Mouse (Mus musculus) heart, adult 18-20 months (tissue): ENCODE results near the gene 4930432K21Rik. TPM values are rescaled to one million over a fixed set of nuclear protein-coding genes. Genes with fewer than 3 reads are reported as not detected.

ENCODE experiments used
- DNase-seq, 2 experiments: peaks; one replicate each; pipeline ENCODE4 v3.0.0; 2021 to 2022; ENCODE audit warnings: mixed read lengths in 1 of 2
- total RNA-seq, 2 experiments: library from RNA; stranded (reverse); gene quantifications; 2 replicates each; pipeline ENCODE4 v1.2.3; 2021

Gene 4930432K21Rik
- total RNA-seq, 2 experiments from 2014 or later, result 0.35 to 0.59 TPM

DNA sequence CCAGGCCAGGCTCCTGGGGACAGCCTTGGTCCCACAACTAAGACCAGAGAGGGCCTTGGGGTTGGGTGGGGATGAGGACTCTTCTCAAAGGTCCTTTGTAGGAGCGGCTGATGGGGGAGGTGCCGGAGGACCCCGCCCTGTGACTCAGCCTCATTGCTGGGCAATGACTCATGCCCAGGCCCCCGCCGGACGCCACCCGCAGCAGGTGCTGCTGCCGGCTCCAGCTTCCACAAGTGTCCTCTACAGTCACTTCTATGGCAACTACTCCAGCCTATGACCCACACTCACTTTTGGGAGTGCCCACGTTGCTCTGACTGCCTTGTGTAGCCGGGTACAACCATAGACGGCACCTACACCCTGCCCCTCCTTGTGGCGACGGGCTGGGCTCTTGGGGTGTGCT, 44.2 kb downstream of the 4930432K21Rik start:
- peak in 1 of 2 experiments; percentile 93 for DNase-seq

DNA sequence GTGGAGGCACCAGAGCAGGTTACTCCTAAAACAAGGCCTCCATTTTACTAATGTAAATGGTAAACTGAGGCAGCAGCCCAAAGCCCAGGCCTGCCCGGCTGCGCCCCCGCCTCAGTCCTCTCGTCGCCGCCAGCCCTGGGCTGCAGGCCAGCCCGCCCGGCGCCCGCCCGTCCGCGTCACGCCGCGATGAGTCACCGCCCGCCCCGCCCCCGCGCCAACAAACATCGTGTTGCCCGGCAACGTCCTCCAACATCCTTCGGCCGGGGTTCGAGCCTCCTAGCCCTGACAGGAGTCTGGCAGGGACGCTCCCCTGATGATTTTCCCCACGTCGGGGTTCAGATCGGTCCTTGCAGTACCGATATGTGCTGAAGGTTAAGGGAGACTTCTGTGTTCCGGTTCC, 44.7 kb downstream of the 4930432K21Rik start:
- peak; percentile 88 to 94 for DNase-seq

DNA sequence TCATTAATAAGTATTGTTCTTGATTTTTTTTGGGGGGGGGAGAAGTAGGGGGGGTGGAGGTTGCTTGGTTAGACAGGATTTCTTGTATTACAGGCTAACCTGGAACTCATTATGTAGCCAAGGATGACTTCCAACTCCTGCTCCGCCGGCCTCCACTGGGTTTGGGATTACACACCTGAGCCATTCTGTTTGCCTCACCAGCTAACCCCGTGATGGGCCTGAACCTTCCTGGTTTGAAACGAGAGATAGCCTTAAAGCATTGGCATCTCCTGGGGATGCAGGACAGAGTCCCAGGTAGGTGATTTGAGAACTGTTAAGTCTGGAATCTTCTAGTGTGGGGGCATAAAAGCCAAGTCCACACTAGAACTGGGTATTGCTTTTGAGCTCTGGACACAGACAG, 45.3 kb downstream of the 4930432K21Rik start:
- peak in 1 of 2 experiments; percentile 24 for DNase-seq

DNA sequence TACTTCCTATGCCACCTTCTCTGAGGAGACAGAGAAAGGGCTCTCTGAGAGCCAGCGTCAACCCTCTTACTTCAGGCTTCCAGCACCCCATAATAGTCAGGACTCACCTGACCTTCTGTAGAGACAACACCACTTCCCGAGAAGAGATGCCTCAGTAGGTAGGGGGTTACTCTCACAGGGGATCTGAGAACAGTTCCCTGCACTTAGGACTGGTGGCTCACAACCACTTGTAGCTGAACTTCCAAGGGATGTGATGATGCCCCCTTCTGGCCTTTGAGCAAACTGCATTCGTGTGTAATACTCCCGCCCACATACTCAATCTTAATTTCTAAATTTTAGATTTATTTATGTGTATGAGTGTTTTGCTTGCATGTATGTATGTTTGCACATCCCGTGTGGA, 45.7 kb downstream of the 4930432K21Rik start:
- DNase-seq, result no peak

DNA sequence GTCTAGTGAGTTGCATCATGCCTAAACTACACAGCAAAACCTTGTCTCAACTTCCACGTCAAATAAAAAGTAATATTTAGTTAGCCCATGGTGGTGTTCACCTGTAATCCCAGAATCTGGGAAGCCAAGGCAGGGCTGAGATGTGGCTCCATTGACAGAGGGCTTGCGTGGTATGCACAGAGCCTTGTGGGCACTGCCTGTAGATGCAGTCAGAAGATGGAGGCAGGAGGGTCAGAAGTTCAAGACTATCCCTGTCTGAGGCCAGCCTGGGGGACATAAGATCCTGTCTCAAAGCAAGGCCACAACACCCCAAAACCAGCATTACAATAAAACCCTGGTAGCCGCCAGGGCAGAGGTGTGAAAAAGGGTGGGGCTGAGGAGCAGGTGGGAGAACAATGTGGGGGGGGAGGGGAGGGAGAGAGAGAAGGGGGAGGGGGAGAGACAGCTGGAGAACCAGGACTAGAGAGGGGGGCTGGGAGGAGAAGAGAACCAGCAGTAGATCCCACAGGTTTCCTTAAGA, 46.5 kb downstream of the 4930432K21Rik start:
- DNase-seq, result no peak

DNA sequence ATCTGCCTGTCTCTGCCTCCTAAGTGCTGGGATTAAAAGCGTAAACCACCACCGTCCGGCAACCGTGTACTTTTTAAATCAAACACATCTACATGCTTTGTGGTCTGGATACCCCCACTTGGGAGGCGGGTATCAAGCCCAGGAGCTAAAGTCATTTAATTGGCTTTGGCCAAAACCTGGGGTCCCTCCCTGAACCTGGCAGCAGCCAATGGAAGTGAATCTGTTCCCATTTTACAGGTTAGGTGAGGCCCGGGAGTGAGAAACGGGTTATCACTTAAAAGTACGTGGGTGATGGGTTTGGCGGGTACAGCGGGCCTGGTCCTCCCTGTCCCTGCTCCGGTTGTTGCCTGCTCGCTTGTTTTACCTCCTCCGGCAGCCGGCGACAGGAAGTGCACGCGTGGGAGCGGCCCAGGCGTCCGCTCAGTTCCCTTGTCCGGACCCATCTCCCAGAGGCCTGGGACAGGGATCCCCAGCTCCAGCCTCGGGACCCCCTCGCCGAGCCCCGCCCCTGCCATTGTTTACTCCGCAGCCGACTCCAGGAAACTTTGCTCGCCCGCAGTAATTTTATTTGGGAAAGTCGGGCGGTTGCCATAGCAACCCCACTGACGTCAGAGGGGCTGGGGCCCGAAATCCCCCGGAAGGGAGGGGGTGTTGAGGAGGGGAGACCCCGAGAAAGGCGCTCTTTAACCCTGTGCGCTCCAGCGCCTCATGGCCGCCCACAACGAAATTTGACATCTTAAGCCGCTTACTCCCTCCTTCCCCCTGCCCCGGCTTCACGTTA, 49.5 kb downstream of the 4930432K21Rik start:
- DNase-seq, result peak; percentile 93 to 96

DNA sequence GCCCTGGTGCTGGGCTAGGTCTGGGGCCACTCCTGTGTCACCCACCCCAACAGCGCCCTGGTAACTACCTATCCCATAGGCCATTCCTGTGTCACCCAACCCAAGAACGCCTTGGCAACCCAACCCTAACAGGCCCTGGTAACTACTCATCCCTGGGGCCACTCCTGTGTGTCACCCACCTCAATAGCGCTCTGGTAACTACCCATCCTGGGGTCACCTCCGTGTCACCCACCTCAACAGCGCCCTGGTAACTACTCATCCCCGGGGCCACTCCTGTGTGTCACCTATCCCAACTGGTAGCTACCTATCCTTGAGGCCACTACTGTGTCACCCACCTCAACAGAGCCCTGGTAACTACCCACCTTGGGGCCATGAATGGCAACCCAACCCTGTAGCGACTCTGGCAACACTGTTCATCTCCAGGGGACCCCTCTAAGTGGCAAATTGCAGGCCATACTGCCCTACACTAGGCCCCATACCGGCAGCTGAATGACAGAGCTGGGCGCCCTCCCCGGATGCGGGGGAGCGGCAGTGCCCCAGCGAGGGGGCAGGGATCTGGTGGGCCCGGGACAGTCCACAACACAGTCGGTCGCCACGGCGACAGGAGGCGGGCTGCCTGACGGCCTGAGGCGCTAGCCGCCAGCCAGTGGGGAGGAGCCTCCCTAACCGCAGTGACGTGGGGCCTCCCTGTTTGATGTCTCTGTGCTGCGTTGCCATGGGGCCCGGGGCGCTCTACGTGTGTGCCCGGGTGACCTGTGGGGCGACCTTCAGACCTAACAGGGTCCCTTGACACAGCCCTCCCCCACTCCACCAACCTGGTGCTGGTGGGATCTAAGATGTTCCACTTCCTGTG, 50.3 kb downstream of the 4930432K21Rik start:
- peak; percentile 95 to 97 for DNase-seq

DNA sequence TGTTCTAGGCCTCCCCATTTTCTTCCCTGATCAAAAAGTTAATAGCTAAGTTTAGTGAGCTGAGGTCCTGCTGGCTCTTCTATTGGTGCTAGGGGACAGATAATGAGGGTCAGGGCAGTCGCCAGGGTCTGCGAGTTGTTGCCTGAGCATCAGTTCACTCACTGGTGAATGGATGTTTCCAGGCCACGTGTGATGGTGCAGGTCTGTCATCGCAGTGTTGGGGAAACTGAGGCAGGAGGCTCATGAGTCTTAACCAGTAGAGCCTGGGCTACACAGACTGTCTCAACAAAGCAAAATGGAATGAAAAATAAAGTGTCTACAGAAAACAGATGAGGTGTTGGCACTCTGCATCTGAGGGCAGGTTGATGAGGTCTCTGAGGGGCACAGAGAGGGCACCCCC, 51.0 kb downstream of the 4930432K21Rik start:
- DNase-seq, result peak in 1 of 2 experiments; percentile 44

DNA sequence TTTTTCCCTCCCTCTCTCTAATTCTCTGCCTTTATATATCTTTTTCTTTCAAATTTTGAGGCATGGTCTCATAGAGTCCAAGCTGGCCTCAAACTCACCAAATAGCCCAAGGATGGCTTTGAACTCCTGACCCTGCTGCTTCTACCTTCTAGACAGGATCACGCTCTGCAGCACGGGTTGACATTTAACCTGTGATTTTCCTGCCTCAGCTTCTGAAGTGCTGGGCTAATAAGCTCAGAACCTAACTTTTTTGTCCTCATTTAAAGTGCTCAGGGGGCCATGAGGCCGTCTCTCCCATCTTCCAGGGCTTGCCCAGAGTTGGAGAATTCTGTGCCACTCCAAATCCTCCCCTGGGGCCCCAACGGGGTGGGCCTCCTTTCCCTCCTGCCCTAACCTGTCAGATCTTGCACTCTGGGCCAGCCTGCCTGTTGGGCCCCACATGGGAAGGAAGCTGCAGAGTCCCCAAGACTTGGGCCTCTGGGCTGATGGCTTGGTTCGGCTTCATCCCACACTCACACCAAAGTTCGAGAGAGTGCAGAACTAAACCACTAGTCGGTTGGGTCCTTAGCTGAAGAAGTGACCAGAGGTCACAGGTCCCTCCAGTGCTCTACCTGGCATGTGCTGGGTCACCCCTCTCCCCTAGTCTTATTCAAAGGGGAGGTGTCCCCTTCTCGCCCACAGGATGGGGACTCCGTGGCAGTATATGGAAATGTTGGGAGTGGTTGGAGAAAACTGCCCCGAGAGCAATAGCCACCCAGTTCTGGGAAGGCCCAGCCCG, 51.7 kb downstream of the 4930432K21Rik start:
- DNase-seq, result peak in 1 of 2 experiments; percentile 35

DNA sequence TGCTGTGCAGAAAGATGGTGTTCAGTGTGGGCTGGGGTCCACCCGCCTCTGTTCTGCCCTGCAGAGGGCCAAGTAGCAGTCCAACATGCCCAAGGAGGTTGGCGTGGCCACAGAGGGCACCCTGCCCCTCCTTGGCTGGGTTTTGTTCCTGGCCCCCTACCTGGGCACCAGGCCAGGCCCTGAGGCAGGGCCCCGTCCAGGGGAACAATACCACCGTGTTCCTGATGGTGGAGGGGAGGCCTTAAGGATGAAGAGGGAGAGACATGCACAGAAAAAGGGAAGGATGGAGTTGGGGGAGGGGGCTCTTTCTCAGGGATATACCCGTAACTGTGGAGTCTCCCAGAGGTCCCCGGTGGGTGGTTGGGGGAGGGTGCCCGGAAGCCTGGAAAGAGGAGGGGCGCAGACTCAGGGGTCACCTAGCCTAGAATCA, 52.3 kb downstream of the 4930432K21Rik start:
- DNase-seq, result no peak

DNA sequence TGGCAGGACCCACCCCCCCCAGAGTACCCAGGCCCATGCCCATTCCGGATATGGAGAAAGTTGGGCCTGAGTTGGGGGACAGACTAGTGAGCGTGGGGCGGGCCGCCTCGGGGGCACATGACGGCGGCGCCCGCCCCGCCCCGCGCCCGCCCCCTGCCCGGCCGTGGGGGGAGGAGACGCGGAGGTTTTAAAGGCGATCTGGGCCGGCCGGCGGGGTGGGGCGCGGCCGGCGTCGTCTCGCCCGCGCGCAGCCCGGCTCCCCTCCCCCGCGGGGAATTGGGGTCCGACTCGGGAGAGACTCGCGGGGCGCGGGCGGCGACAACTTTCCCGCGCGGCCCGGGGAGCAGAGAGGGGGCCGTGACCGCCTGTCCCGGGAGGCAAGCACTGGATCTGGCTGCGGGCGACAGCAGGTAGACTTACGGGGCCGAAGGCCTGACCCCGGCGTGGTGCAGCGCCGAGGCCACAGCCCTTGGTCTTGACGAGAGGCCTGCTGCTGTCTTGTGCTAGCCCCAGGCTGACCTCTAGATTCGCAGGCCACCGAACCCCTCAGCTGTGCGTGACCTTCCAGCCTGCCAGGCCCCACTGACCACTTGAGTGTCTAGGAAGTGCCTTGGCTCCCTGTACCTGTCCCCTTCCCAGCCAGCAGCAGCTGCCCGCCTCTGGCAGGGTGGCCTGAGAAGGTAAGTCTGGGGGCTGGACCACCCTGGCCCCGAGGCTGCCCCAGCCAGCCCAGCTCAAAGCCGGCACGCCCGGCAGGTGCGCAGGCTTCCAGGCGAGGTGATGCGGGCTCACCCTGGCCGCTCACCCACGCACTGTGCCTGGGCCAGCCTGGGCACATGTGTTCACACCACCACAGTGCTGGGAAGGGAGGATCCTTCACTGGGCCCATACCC, 53.1 kb downstream of the 4930432K21Rik start:
- DNase-seq, result peak; percentile 92 to 93

DNA sequence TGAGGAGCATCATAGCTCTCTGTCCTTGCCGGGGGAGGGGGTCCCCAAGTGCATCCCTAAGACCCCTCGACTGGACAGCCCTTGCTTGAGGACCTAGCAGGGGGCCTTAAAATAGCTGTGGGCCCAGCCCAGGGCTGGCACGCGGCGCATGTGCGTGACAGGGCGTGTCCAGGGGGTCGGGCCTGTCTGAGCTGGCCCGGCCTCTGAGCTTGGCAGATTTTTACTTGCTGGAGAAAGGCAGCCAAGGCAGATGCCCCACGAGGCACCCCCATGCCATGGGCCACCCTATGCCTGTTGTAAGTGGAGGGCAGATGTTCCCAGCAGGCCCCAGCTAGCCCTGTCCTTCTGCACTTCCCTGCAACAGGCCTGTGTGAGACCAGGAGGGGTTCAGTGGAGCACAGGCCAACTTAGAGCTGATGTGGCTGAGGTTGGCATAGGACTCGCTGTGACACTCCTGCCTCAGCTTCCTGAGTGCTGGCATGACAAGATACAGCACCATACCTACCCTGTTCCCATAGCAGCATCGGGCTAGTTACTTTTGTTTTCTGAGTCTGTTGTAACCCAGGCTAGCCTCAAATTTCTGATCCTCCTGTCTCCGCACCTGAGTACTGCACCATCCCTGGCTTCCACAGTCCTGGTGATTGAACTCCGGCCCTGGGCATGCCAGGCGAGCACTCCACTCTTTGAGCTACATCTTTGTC, 53.9 kb downstream of the 4930432K21Rik start:
- DNase-seq, result peak; percentile 92 to 93

DNA sequence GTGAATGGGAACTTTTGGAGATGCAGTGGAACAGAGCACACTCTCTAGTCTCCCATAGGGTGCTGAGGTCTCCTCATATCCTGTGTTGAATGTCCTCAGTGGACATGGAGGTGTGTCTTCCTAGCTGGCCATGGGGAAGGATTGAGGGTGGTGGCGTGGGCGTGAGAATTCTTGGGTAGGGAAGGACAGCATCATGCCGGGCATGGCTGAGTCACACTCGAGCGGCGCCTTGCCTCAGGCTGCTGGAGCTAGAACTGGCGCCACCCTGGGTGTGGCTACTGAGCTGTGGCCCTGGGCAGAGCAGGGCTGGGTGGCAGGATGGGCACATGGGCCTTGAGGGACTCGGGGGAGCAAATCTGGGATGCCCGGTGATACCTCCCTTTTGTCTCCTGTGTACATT, 54.6 kb downstream of the 4930432K21Rik start:
- DNase-seq, result peak; percentile 71 to 83

DNA sequence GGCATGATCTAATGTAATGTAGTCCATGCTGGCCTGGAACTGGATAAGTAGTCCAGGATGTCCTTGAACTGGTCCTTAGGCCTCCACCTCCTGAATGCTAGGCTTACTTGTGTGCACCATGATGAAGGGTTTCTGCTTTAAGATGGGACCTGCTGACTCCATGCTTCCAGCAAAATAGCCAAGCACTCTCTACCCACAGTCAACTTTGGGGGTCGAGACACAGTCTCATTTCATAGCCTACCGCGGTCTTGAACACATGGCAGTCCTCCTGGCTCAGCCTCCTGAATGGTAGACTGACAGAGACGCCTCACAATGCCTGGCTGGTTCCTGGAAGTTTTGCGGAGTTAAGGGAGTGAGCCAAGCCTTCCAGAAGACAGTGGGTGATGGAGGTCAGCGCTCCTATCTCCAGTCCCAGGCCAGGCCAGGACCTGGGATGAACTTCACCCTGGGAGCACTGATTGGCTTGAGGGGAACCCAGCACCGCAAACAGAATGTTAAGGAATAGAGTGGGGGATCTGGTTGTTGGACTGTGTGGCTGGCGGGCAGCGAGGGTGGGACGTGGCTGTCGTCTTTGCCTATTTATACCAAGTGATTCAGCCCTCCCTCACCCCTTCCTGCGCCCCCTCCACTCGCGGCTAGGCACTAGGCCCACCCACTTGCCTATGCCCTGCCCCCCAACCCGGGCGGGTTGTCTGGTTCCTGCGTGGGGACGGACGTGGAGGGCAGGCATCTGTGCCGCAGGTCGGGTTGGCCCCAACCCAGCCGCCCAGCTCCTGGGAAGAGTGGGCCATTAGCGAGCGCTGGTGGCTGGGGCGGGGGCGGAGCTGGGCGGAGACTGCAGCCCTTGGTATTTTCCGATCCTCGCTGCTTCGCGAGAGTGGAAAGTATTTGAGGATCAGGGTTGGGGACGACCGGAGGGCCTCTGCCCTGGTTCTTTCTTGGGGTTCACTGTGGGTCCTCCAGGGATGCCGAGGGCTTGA, 55.4 kb downstream of the 4930432K21Rik start:
- peak; percentile 92 to 95 for DNase-seq

DNA sequence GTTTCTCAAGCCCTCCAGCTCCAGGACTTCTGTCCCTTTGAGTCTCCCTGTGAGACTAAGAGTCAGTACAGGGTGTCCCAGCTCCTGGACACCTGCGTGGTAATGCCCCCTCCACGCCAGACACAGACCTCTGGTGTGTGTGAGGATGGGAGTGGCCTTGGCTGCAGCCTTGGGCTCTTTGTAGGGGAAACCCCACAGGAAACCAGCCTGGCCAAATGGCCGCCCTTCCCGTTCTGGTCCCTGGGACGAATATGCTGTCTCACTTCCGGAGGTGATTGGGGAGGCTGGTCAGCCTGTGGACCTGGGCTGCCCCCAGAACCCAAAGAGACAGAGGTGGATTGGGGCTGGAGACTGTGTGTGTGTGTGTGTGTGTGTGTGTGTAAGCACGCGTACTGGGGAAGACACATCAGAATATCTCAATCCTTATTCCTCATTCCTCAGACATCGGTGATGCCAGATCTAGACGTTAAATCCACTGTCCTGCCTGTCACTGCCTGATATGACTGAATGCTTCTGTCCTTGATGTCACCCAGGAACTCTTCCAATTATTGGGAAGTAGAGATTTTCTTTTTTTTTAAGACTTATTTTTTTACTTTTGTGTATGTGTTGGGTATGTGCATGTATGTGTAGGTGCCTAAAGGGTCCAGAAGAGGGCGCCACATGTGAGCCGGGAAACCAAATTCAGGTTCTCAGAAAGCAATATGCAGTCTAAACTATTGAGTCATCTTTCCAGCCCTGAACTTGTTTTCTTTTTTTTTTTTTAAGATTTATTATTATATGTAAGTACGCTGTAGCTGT, 56.3 kb downstream of the 4930432K21Rik start:
- peak; percentile 90 to 96 for DNase-seq

DNA sequence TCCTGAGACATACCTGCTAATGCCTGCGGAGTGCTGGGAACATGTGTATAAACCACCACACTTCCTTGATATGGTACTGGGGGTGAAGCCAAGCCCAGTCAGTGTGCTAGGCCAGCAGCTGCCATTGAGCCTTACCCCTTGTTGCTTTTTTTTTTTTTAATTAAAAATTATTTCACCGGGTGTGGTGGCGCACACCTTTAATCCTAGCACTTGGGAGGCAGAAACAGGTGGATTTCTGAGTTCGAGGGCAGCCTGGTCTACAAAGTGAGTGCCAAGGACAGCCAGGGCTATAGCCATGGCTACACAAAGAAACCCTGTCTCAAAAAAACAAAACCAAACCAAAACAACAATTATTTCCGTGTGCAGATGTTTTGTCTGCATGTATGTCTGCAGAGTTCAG, 57.2 kb downstream of the 4930432K21Rik start:
- no peak for DNase-seq

DNA sequence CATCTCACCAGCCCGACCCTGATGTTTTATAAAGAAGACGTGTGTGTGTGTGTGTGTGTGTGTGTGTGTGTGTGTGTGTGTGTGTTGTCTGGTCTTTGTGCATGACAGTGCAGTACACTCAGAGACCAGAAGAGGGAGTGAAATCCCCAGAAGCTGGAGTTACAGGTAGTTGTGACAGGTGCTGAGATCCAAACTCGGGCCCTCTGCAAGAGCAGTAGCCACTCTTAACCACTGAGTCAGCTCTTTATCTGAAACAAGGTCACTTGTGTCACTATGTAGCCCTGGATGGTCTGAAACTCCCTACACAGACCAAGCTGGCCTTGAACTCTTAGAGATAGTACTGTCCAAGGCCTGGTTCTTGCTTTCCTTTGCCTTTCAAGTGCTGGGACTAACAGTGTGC, 58.8 kb downstream of the 4930432K21Rik start:
- DNase-seq, result no peak

DNA sequence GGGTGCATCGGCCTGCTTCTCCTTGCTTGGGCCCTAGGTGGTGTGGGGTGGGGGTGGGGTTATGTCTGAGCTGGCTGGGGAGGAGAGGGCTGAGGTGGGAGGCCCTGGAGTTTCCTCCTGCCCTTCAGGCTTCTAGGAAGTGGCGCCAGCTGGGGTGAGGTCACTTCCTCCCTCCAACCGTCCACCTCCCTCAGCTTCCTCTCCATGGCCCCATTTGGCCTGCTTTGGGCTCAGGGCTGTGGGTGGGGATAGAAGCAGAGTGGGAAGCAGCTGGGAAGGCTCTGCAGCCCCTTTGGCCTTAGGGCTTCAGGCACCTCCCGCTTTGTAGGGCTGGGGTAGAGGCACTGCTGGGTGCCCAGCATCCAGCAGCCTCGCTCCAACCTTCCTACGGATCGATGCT, 60.0 kb downstream of the 4930432K21Rik start:
- peak; percentile 79 to 92 for DNase-seq
